Mouse (Mus musculus) E14TG2a.4 (cell line): ENCODE results near the gene Tiparp.

Experiments
- H3K27me3 ChIP-seq: 2 replicates; pipeline ENCODE4 v1.6.1; 2014; ENCODE audit warnings: low read length, control low read depth; ENCODE audit not compliant: insufficient read depth
- H3K36me3 ChIP-seq: 2 replicates; pipeline ENCODE4 v1.6.1; 2014; ENCODE audit warnings: low read length, control low read depth; ENCODE audit not compliant: insufficient read depth
- H3K4me1 ChIP-seq: replicated peaks from 2 replicates; pipeline ENCODE4 v1.6.1; 2014; ENCODE audit warnings: low read depth, low read length, control low read depth
- H3K4me3 ChIP-seq: replicated peaks from 2 replicates; pipeline ENCODE4 v1.5.1; 2014; ENCODE audit warnings: mild to moderate bottlenecking, low read length
- H3K9me3 ChIP-seq: 2 replicates; pipeline ENCODE4 v1.6.1; 2014; ENCODE audit warnings: low read length, control low read depth
- CTCF ChIP-seq: conservative IDR thresholded peaks from 2 replicates; pipeline ENCODE4 v1.5.1; 2014; ENCODE audit warnings: low read length
- NANOG ChIP-seq: IDR thresholded peaks from 2 replicates; pipeline ENCODE4 v1.6.1; 2014; ENCODE audit warnings: borderline replicate concordance, low read length, mixed read lengths
- POU5F1 ChIP-seq: IDR thresholded peaks from 2 replicates; pipeline ENCODE4 v1.6.1; 2014; ENCODE audit warnings: low read length, borderline replicate concordance

Tiparp gene

GRCm38 (mm10) chr3:65562694-65563093, 34.5 kb downstream of the Tiparp start:
- TF ChIP-seq POU5F1 (no peak), CTCF (no peak), NANOG (no peak)
- H3K9me3 ChIP-seq = peaks cover 75% of the 10 kb centered on the region
- H3K27me3 ChIP-seq = no peaks in the 10 kb centered on the region
- no peak overlapping the region for H3K4me3 ChIP-seq
- H3K4me1 ChIP-seq = peaks cover 13% of the 10 kb centered on the region
- peaks cover 42% of the 10 kb centered on the region for H3K36me3 ChIP-seq

GRCm38 (mm10) chr3:65563926-65564624, 35.9 kb downstream of the Tiparp start:
- peaks cover 69% of the 10 kb centered on the region for H3K9me3 ChIP-seq
- H3K27me3 ChIP-seq = no peaks in the 10 kb centered on the region
- H3K4me3 ChIP-seq = no peak overlapping the region
- peaks cover 13% of the 10 kb centered on the region for H3K4me1 ChIP-seq
- TF ChIP-seq CTCF (no peak), NANOG (no peak), POU5F1 (no peak)
- H3K36me3 ChIP-seq = peaks cover 31% of the 10 kb centered on the region

- H3K4me3 ChIP-seq = no peak overlapping the region
- H3K4me1 ChIP-seq = peaks cover 13% of the 10 kb centered on the region
- TF ChIP-seq CTCF (no peak), POU5F1 (no peak), NANOG (no peak)
- peaks cover 52% of the 10 kb centered on the region for H3K9me3 ChIP-seq
- H3K27me3 ChIP-seq = no peaks in the 10 kb centered on the region
- peaks cover 14% of the 10 kb centered on the region for H3K36me3 ChIP-seq
Measured at GRCm38 (mm10) chr3:65565632-65566300, 37.6 kb downstream of the Tiparp start.

GRCm38 (mm10) chr3:65569941-65570340, 41.7 kb downstream of the Tiparp start:
- H3K27me3 ChIP-seq = no peaks in the 10 kb centered on the region
- H3K9me3 ChIP-seq = peaks cover 12% of the 10 kb centered on the region
- TF ChIP-seq CTCF = no peak
- no peak for TF ChIP-seq POU5F1
- TF ChIP-seq NANOG = no peak
- no peaks in the 10 kb centered on the region; the same call in 1 of the 2 replicates for H3K36me3 ChIP-seq
- H3K4me3 ChIP-seq = no peak overlapping the region
- H3K4me1 ChIP-seq = peaks cover 16% of the 10 kb centered on the region

GRCm38 (mm10) chr3:65573516-65573915, 45.3 kb downstream of the Tiparp start:
- Histone ChIP-seq H3K9me3 (no peaks in the 10 kb centered on the region), H3K4me1 (peaks cover 15% of the 10 kb centered on the region), H3K4me3 (no peak overlapping the region), H3K27me3 (no peaks in the 10 kb centered on the region), H3K36me3 (no peaks in the 10 kb centered on the region)
- TF ChIP-seq CTCF = no peak
- TF ChIP-seq NANOG = no peak
- TF ChIP-seq POU5F1 = no peak

- no peak for TF ChIP-seq POU5F1
- TF ChIP-seq NANOG = no peak
- TF ChIP-seq CTCF = no peak
- H3K4me1 ChIP-seq = peaks cover 15% of the 10 kb centered on the region
- H3K36me3 ChIP-seq = no peaks in the 10 kb centered on the region
- H3K4me3 ChIP-seq = no peak overlapping the region
- no peaks in the 10 kb centered on the region for H3K27me3 ChIP-seq
- no peaks in the 10 kb centered on the region for H3K9me3 ChIP-seq
Measured at GRCm38 (mm10) chr3:65577602-65578001, 49.4 kb downstream of the Tiparp start.

- Histone ChIP-seq H3K27me3 (no peaks in the 10 kb centered on the region), H3K9me3 (no peaks in the 10 kb centered on the region), H3K4me3 (no peak overlapping the region), H3K4me1 (peaks cover 12% of the 10 kb centered on the region), H3K36me3 (no peaks in the 10 kb centered on the region)
- TF ChIP-seq NANOG = no peak
- TF ChIP-seq POU5F1 = no peak
- no peak for TF ChIP-seq CTCF
Measured at GRCm38 (mm10) chr3:65579260-65579921, 51.2 kb downstream of the Tiparp start.

- no peaks in the 10 kb centered on the region for H3K36me3 ChIP-seq
- TF ChIP-seq CTCF (no peak), NANOG (no peak), POU5F1 (no peak)
- H3K9me3 ChIP-seq = no peaks in the 10 kb centered on the region
- peaks cover 25% of the 10 kb centered on the region for H3K4me1 ChIP-seq
- no peak overlapping the region for H3K4me3 ChIP-seq
- H3K27me3 ChIP-seq = 0 out of 2 replicates have a peak, but pooled peaks cover 8% of the 10 kb centered on the region
Measured at GRCm38 (mm10) chr3:65581596-65581995, 53.4 kb downstream of the Tiparp start.
